Mouse (Mus musculus): ENCODE results near the gene Ccdc136.

Ccdc136 gene

DNA sequence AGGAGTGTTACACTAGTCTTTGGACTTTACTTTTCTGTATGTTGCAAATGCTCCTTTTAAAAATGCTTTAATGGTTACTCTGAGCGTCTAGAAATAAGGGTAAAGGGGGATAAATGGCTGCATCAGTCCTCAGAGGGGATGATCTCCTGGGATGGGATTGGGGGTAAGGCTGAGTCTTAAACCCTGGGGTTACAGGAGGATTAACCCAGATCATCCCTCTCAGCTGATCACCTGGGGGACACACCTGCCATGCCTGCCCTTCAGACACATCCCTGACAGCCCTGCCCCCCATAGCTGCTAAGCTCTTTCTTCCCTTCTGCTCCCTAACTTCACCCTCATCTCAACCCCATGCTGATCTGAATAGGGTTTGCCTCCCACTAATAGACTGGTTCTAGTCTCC, 1.8 kb upstream of the Ccdc136 start:
- no peak for DNase-seq (ENCODE audit: low spot score in 2 of 2)

GRCm38 (mm10) chr6:29396714-29397540, 818 bp downstream of the Ccdc136 start:
- no peak for DNase-seq (ENCODE audit: low spot score in 2 of 2)

DNA sequence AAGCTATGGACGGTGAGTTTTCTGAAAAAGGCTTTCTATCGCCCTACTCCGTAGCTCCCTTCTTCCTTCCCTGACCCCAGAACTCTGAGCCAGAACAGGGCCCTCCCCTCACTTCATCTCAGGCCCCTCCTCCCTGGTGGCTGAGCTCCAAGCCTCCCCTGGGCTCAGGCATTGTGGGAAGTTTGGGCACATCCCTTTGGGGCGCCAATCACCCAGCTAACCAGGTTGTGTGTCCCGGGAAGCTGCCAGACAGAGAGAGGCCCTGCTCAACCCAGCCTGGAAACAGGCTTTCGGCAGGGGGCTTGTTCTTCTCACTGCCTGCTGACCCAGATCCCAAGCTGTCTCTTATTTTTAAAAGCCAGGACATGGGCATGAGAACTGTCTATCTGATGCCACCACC, 1.5 kb downstream of the Ccdc136 start:
- no peak for DNase-seq (ENCODE audit: low spot score in 2 of 2)

GRCm38 (mm10) chr6:29399851-29400250, 3.7 kb downstream of the Ccdc136 start:
- no peak for DNase-seq (ENCODE audit: low spot score in 2 of 2)

GRCm38 (mm10) chr6:29402693-29403342, 6.7 kb downstream of the Ccdc136 start:
- DNase-seq (ENCODE audit: low spot score in 2 of 2): no peak

- no peak for DNase-seq (ENCODE audit: low spot score in 2 of 2)
These were observed 10.3 kb downstream of the Ccdc136 start for GRCm38 (mm10) chr6:29406412-29406811.

GRCm38 (mm10) chr6:29415446-29415845, 19.3 kb downstream of the Ccdc136 start:
- no peak for DNase-seq (ENCODE audit: low spot score in 2 of 2)

- DNase-seq (ENCODE audit: low spot score in 2 of 2): no peak
These were observed 24.5 kb downstream of the Ccdc136 start for GRCm38 (mm10) chr6:29420596-29420995.

DNA sequence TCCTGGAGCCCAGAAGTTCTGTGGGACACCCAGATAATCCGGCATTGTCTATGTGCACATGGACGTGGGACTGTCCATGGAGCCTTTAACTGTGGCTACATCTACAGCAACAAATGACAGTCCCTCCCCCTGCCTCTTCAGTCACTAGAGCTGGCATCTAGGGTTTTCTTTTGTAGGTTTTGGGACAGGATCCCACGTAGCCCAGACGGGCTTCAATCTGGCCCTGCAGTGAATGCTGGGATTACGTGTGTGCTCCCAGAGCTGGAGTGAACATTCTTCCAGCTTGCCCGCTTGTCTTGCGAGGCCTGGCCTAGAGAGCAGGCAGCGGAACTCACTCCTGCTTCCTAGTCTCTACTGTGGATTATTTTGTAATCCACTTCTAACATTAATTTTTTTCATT, 29.0 kb downstream of the Ccdc136 start:
- DNase-seq (ENCODE audit: low spot score in 2 of 2): no peak

DNA sequence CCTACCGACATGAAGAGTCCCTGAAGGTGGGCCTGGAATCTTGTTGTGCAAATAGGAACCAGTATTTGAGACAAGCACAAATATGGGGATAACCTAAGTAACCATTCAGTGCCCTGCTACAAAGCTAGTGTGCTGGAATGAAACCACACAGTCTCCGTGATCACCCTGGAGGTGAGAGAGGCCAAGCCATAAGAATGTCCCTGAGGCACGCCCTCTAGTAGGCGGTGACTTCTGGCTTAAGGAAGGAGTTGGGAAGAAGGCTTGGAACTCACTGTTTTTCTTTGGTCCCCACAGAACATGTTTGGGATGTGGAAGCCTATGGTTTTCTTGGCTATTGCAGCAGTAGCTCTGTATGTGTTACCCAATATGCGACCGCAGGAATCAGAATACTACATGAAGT, 30.2 kb downstream of the Ccdc136 start:
- no peak for DNase-seq (ENCODE audit: low spot score in 2 of 2)

DNA sequence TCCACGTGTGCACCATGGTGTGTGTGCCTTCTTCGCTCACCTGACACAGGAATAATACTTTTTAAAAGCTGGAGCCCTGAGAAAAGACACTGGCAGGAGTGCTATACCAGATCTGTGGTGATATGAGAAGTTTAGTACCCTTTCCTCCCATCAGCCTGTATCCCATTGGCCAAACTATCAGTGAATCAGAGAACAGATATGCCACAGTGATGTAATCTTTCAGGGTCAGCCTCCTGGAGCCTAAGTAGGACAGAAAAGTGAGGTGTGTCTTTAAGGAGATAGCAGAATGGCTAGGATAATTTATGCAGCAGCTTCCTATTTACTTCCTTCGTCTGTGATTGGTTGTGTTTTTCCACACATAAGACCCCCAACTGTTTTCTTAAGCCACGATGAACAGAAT, 32.1 kb downstream of the Ccdc136 start:
- DNase-seq (ENCODE audit: low spot score in 2 of 2): no peak

DNA sequence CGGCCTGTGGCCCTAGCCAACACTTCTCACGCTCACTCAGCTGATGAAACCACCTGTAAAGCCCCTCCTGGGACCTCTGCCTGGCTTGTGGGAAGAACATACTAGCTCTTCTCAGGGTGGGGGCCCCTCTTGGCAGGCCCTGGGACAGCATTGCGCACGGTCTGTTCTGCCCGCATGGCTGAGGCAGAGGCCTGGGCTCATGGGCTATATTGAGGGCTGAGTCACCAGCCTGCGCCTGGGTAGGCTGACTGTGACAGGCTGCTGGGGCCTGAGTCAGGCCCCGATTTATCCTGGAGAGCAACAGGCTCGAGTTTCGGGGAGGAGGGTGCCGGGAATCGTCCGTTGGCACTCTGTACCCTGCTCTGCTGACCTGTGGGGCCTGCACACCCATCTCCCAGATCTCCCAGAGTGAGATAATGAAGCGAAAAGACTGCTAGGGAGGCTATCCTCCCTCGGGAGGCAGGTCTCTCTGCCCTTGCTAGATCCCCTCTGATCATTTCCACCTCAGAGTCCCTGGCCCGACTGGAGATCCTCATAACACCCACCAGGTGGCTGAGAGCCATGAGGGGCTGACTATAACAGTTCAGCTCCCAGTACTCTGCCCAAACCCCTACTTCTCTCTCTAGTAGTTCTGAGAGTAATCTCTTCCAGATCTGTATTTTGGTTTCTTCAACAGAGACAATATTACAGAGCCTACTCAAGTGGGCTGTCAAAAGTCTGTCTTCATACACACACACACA, 34.7 kb downstream of the Ccdc136 start:
- no peak for DNase-seq (ENCODE audit: low spot score in 2 of 2)

DNA sequence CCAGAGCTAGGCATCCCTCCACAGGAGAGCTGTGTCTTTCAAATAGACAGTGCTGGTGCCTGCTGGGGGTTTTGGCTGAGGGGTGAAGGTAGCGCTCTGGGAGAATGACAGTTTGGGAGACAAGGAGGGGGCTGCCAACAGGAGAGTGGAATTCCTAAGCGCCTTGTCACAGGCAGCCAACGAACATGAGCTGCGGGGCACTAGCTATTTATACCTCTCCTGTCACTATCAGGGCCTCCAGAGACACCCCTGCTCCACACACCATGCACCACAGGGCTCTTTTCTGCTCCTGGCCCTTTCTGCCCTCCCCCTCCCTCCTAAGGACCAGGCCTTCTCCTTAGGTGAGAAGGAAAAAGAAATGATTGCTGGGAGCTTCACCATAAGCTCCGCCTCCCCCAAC, 35.4 kb downstream of the Ccdc136 start:
- no peak for DNase-seq (ENCODE audit: low spot score in 2 of 2)

DNA sequence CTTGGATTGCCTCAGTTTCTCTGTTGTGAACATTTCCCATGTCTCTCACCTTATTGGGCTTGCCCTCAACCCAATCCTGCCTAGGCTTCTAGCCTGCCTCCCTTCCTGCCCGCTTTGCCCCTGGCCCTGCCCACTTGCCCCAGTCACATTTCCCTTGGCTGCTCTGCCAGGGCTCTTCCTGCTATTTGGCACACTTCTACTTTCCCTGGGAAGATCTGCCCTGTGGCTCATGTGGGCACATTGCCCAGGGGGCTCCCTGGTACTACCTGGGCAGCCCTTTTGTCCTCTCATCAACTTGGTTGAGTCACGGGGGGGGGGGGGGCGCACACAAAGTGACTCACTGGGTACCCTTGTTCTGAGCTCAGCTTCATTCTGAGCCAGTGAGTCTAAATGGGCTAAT, 36.0 kb downstream of the Ccdc136 start:
- no peak for DNase-seq (ENCODE audit: low spot score in 2 of 2)

DNA sequence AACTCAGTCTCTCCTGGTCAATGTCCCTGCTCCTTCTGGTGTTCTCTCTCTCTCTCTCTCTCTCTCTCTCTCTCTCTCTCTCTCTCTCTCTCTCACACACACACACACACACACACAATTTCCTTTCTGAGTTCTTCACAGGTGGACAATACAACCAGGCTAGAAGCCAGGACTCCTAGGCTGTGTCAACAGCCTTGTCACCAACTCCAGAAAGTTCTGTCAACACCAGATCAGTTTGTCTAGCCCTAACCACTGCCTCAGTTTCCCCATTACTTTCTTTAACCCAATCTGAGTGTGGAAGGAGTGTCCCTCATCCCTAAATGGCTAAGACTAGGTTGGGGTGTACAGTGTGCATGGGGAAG, 36.5 kb downstream of the Ccdc136 start:
- DNase-seq (ENCODE audit: low spot score in 2 of 2): no peak

DNA sequence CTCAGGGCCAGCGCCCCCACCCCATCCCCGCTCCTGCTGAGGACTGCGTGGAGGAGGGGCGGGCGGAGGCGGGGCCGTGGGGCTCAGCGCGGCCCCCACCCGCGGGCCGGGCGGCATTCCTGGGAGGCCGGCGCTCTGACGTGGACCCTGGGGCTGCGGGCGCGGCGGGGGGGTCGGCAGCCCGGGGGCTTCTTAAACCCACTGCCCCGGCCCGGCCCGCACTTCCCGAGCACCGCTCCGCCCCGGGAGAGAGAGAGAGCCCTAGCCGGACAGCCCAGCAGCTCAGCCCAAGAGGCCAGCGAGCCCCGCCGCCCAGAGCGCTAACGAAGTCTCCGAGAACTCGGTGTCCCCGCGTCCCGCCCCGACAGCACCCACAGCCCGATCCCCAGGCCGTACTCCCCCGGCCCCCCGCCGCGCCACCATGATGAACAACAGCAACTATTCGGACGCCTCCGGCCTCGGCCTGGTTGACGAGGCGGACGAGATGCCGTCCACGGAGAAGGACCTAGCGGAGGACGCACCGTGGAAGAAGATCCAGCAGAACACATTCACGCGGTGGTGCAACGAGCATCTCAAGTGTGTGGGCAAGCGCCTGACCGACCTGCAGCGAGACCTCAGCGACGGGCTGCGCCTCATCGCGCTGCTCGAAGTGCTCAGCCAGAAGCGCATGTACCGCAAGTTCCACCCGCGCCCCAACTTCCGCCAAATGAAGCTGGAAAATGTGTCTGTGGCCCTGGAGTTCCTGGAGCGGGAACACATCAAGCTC, 37.1 kb downstream of the Ccdc136 start, which contains the start of gene Flnc:
TSS of gene Flnc (plus strand) at position 219 of the 766 bp plus-strand sequence.
- peak; percentile 4 to 7 for DNase-seq (ENCODE audit: low spot score in 2 of 2)

DNA sequence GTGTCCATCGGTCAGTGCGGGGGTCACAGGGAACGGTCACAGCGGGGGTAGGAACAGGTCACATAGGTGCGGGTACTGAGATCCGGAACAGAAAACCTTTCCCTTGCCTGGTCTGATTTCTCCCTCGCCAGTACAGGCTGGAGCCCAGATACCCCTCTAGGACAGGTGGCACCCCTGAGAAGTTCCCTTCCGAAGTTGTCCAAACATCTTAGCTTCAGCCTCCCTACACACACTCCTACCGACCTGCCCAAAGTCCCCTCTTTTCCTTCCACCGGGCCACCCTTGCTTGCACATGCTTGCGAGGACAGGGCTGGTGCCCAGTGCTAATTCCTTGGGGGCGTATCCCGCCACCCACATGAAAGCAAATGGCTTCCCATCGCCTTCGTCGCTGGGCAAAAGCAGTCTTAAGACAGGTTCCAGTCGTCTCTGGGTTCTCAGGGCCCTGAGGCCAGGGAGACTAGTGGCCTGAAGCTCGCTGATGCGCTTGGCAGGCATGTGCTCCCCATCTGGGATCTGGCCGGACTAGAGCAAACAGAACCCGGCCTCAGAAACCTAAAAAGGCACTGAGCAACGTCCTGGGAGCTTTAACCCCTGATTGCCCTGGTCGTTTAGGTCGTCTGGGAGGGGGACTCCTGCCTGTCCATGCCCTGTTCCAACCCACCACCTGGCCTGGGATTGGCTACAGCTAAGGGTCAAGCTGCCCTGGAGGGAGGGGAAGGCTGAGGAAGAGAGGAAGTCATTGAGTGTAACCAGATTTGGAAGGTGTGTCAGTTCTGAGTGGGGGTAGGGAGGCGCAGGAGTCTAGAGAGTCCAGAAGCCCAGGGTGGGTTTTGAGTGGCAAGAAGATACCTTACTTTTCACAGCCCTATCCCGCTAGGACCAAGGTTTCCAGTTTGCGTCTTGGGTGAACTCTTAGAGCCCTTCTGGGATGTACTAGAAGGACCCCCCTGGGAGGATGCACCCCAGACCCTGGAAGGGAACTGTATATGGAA, 38.0 kb downstream of the Ccdc136 start:
- no peak for DNase-seq (ENCODE audit: low spot score in 2 of 2)

DNA sequence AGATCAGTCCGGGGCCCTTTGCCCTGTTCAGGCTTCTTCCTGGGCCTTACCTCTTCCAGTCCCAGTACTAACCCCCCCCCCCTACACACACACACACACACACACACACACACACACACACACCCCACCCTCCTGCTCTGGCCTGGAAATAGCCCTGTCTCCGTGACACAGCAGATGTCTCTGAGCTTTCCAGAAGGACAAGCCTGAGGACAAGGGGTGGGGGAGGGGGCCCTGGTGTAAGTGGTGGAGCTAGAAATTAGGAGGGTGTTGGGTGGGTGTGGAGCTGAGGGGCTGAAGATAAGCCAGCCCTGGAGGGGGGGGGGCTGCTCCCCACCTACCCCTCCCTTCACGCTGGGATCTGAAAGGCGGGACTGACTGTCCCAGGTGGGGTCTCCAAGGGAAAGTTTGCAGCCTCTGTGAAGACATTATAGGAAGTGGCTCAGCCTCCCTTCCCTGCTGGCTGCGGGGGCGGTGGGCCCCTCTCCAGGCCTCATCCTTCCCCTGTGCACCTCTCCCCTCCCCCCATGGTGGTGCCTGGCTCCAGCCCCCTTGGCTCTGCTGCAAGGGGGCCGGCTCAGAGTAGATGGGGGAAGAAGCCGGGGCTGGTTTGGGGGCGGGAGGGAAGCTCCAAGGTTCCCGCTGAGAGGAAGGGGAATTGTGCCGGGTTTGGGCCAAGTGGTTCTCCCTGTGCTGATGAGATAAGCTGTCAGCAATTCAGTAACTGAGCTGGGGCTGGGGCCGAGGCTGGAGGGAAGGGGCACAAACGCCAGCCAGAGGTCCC, 39.0 kb downstream of the Ccdc136 start:
- DNase-seq (ENCODE audit: low spot score in 2 of 2): no peak

- no peak for DNase-seq (ENCODE audit: low spot score in 2 of 2)
These were observed 39.9 kb downstream of the Ccdc136 start for GRCm38 (mm10) chr6:29435940-29436451.
